Mouse (Mus musculus): ENCODE measurements around the gene Tox4.
A peak's percentile ranks its signal among the peaks of the same experiment; 100 is the strongest.

The Tox4 gene

DNA sequence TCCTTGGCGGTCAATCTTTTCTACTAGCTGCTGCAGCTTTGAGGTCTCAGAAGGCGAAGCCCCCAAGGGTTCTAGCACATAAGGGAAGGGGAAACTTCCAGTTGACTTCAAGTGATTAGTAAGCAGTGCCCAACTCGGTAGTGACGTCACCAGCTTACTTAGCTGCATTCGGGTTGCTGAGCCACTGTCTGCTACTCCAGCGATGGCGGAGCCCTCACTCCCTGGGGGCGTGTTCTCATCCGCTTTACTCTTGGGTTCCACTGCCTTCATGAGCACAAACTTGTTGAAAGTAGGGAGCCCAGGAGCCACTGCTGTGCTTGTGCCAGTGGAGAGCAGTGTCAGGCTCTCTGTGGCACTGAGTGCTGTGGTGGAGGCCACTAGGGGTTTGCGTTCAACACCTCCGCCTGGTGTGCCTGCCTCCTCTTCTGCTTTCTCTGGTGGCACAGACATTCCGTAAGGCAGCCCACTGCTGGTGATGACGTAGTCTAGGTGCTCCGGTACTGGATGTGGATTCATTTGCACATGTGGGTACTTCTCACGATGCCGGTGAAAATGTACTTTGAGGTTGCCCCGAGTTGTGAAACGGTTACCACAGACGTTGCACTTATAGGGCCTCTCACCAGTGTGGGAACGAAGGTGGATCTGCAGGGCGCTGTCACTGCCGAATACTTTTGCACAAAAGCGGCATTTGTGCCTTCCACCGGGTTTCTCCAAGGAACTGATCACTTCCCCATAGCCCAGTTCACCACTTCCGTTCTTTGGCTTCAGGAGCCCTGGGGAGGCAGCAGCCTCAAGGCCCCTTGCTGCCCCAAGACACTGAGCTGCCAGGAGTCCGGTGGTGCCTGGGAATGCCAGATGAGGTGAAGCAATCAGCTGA is 35.2 kb downstream of the Tox4 start:
- no peak for DNase-seq (ENCODE audit: low read depth)

DNA sequence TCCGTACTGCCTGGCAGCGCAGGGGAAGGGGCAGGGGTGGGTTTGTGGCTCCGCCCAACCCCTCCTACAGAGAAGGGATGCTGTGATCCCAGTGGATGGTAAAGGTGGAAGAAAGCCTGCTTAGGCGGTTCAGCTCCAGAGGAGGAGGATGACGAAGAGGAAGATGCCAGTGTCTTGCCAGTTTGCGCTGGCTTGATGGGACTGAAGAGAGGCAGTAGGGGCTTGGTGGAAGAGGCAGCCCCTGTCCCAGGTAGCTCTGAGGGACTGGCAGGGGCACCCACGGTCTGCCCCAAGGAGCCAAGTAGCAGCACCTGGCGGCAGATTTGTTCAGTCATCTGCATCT is 35.8 kb downstream of the Tox4 start:
- no peak for DNase-seq (ENCODE audit: low read depth)

- no peak for DNase-seq (ENCODE audit: low read depth)
Measured at GRCm38 (mm10) chr14:52315283-52315780, 36.4 kb downstream of the Tox4 start.

DNA sequence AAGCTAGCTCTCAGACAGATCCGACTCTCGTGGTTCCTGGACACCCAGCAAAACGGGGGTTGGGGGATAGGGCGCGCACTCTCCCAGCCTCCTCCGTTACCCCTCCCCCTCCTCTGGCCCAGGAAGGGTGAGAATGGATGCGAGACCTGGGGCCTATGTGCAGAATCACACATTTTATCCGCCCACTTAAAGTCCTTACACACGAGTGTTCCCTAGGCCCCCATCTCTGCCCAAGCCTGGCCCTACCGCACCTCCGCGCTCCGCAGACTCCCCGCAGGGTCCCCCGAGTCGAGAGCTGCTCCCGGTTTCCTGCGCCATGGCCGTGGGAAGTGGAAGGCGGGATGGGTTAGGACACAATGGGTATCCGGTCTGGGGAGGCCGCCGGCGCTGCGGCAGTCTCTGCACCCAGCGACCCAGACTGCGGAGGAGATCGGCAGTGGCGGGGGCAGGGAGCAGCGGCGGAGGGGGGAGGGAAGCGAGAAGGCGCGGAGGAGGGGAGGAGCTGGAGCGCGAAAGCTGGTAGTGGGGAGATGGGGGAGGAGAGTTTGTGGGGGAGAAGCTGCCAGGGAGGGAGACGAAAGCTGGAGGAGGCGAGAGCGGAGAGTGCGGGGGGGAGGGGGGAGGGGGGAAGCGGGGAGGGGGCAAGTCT is 37.0 kb downstream of the Tox4 start:
- DNase-seq (ENCODE audit: low read depth): peak; percentile 24

GRCm38 (mm10) chr14:52316441-52317225 is 37.7 kb downstream of the Tox4 start:
- DNase-seq (ENCODE audit: low read depth): no peak

- no peak for DNase-seq (ENCODE audit: low read depth)
Measured at GRCm38 (mm10) chr14:52319361-52319760, 40.4 kb downstream of the Tox4 start.

DNA sequence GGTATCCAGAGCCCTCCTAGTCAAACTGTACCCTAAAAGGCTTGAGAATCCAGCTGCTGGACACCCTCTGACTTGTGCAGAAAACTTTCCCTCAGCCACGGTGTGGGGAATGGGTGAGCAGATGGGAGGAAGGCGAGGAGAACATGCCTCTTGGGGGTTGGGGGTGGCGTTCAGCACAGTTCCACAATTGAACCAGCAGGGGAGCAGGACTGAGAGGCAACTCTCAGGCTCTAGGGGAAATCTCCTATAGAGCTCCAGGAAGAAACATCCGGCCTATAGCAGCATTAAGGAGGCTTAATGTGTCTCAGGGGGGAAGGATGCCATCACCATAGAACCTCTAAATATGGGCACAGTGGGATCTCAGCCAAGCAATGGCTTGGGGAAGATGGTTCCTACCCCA is 46.9 kb downstream of the Tox4 start:
- DNase-seq (ENCODE audit: low read depth): no peak

GRCm38 (mm10) chr14:52327375-52327901 is 48.5 kb downstream of the Tox4 start:
- DNase-seq (ENCODE audit: low read depth): no peak

- DNase-seq (ENCODE audit: low read depth): no peak
Measured at GRCm38 (mm10) chr14:52327910-52328812, 49.2 kb downstream of the Tox4 start, which contains the start of gene Sall2. Gene Sall2, minus strand, starts transcription at chr14:52328762.

- no peak for DNase-seq (ENCODE audit: low read depth)
Measured at GRCm38 (mm10) chr14:52331069-52331750, 52.3 kb downstream of the Tox4 start.

DNA sequence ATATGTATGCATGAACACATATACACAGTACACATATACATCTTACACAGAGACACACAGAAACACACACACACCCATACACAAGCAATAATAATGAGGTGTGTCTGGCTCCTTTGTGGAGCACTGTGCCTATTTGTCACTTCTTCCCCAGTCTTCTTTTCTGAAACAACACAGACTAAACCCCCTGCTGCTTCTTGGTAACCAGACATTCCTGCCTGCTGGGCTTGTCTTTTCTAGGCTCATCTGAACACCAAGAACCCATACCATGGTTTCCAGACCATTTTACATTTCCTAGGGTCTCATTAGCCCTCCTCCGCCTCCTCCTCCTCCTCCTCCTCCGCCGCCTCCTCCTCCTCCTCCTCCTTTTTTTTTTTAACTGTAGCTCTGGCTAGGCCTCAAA is 53.2 kb downstream of the Tox4 start:
- no peak for DNase-seq (ENCODE audit: low read depth)

DNA sequence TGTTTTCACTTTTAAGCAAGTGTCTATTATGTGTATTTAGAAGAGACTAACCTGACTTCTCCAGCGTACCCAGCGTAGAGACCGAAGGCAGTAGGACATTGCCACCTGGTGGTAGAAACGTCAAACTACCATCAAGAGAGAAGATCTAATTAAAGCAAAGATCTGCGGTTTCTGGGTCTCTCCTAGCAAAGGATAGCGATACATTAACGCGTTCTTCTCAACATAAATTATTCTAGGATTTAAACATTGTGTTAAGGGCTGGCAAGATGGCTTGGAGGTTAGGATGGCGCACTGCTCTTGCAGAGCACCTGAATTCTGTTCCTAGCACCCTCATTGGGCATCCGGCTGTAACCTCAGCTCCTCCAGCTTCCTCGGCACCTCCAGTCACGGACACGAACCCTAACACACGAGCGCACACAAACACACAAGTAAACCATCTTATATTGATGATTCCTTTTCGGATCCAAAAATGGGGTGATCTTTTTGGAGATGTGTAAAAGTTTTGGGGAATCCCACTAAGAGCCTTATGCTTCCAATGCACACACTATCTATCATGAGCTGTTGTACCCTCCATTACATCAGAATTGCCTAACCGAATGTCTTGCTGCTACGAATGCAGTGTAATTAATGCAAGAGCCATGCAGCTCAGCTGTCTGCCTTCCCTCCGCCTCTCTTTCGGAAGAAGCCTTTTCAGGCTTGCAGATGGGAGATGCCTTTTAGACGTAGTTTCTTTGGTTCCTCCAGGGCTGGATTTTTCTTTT is 60.0 kb downstream of the Tox4 start:
- peak; percentile 86 for DNase-seq (ENCODE audit: low read depth)

DNA sequence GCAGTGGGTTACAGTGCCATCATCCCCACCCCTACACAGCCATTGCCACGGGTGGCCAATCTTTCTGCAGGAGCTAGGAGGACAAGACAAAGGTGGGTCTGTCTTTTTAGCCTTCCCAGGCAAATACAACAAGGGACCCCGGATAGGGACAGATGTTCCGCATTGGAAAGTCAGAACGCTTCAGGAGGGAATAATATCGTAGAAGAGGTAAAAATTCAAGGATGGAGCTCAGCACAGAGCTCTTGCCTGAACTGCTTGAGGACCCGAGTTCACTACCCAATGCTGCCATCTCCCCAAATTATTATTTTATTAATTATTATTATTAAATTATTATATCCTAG is 60.5 kb downstream of the Tox4 start:
- DNase-seq (ENCODE audit: low read depth): no peak
